Mouse (Mus musculus) lung, postnatal 0 days (tissue): ENCODE measurements around the gene Ddx18. TPM values are rescaled to one million over a fixed set of nuclear protein-coding genes. Genes with fewer than 3 reads are reported as not detected.

Source experiments
- ATAC-seq: fragments of 200-750 bp; cut with Nextera tagmentation; 2 replicates; pipeline ENCODE4 v1.8.0; 2017; ENCODE audit warnings: moderate library complexity
- DNase-seq: peaks from one replicate; pipeline ENCODE4 v3.0.0-alpha.2; 2016; ENCODE audit warnings: low spot score
- H3K27ac ChIP-seq: fragments of 300-500 bp; sonication (generic); 2 replicates; pipeline ENCODE4 v1.5.1; 2014; ENCODE audit warnings: antibody characterized with exemption, mild to moderate bottlenecking, low read length, mixed read lengths
- H3K27me3 ChIP-seq: fragments of 300-500 bp; sonication (generic); replicated peaks from 2 replicates; pipeline ENCODE4 v1.6.1; 2014; ENCODE audit warnings: low read length, mixed read lengths; ENCODE audit not compliant: insufficient read depth
- H3K36me3 ChIP-seq: fragments of 300-500 bp; sonication (generic); 2 replicates; pipeline ENCODE4 v1.6.1; 2014; ENCODE audit warnings: low read length, mixed read lengths; ENCODE audit not compliant: insufficient read depth
- H3K4me1 ChIP-seq: fragments of 300-500 bp; sonication (generic); 2 replicates; pipeline ENCODE4 v1.6.1; 2014; ENCODE audit warnings: antibody characterized with exemption, low read depth, low read length, mixed read lengths; ENCODE audit not compliant: insufficient read depth
- H3K4me2 ChIP-seq: fragments of 300-500 bp; sonication (generic); replicated peaks from 2 replicates; pipeline ENCODE4 v1.6.1; 2014; ENCODE audit warnings: low read depth, mild to moderate bottlenecking, low read length, moderate library complexity, mixed read lengths
- H3K4me3 ChIP-seq: fragments of 300-500 bp; sonication (generic); 2 replicates; pipeline ENCODE4 v1.5.1; 2014; ENCODE audit warnings: low read depth, low read length
- H3K9ac ChIP-seq: fragments of 300-500 bp; sonication (generic); replicated peaks from 2 replicates; pipeline ENCODE4 v1.6.1; 2014; ENCODE audit warnings: low read depth, mild to moderate bottlenecking
- H3K9me3 ChIP-seq: fragments of 300-500 bp; sonication (generic); 2 replicates; pipeline ENCODE4 v1.6.1; 2016; ENCODE audit warnings: low read length, mixed read lengths
- CTCF ChIP-seq: IDR thresholded peaks from 2 replicates; pipeline ENCODE4 v1.5.1; 2016; ENCODE audit warnings: antibody characterized with exemption, mild to moderate bottlenecking
- EP300 ChIP-seq: IDR thresholded peaks from 2 replicates; pipeline ENCODE4 v1.6.1; 2016; ENCODE audit warnings: antibody characterized with exemption, mild to moderate bottlenecking, control low read depth
- WGBS: fragments of 180-500 bp; shearing (Covaris S2); extraction: QIAGEN DNeasy Blood & Tissue Kit; methylation state at CpG from one replicate; pipeline ENCODE4 v1.1.7; 2014; 5-methylcytosine and 5-hydroxymethylcytosine counted together
- polyA plus RNA-seq: library from polyadenylated mRNA; unstranded; fragments of >200 nt; fragmentation: Nextera tagmentation; extraction: Ambion mirVana; gene quantifications from 2 replicates; pipeline ENCODE4 v1.2.1, GENCODE M21; 2015

The Ddx18 gene
- polyA plus RNA-seq, 1 experiment from 2014 or later, result 31.7 TPM

GRCm38 (mm10) chr1:121511186-121511585 lies 56.6 kb downstream of the Ddx18 start:
- TF ChIP-seq CTCF (no peak), EP300 (no peak)
- Histone ChIP-seq H3K4me1 (no peaks in the 10 kb centered on the region), H3K27ac (no peak overlapping the region), H3K4me2 (no peak overlapping the region), H3K4me3 (no peak overlapping the region), H3K9me3 (no peaks in the 10 kb centered on the region), H3K9ac (no peak overlapping the region), H3K36me3 (no peaks in the 10 kb centered on the region), H3K27me3 (no peaks in the 10 kb centered on the region)
- no peak for ATAC-seq
- WGBS, result 36% methylated on average over 2 of the region's 2 CpGs
- no peak for DNase-seq

DNA sequence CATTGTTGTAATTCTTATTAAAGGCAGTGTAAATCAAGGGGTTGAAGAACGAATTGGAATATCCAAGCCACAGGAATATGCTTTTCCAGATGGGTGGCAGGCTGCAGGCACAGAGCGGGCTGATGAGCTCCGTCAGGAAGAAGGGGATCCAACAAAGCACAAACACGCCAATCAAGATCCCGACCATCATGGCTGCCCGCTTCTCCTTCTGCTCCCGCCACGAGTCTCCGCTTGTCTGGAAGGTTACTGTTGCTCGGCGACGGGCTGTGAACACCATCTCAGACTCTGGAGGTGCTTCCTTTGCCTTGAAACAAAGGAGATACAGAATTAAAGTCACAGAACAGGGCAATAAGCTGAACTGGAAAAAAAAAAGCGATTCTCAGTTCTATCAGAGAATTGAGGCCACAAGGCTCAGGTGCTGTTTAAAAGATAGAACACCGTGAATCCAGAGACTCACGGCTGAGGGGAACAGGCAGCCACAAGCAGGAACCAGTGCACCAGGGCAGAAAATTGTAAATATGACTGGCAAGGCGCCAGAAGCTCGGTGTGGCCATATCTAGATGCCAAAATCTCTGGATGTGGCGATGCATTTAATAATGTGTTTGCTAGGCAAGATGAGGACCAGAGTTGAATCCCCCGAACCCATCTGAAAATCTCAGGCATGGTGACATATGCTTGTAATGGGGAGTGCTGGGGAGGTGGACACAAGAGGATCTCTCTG lies 57.2 kb downstream of the Ddx18 start:
- DNase-seq, result no peak
- no peak overlapping the region for H3K27ac ChIP-seq
- no peak overlapping the region for H3K4me2 ChIP-seq
- H3K4me1 ChIP-seq, result no peaks in the 10 kb centered on the region
- no peak overlapping the region for H3K4me3 ChIP-seq
- no peaks in the 10 kb centered on the region for H3K27me3 ChIP-seq
- no peak for ATAC-seq
- TF ChIP-seq CTCF (no peak), EP300 (no peak)
- WGBS, result 79% methylated on average over 19 of the region's 19 CpGs
- no peak overlapping the region for H3K9ac ChIP-seq
- no peaks in the 10 kb centered on the region for H3K36me3 ChIP-seq
- no peaks in the 10 kb centered on the region for H3K9me3 ChIP-seq

- H3K9ac ChIP-seq, result no peak overlapping the region
- TF ChIP-seq EP300, result no peak
- TF ChIP-seq CTCF, result no peak
Measured at GRCm38 (mm10) chr1:121508729-121509128, 59.1 kb downstream of the Ddx18 start.

More at GRCm38 (mm10) chr1:121508729-121509128, 59.1 kb downstream of the Ddx18 start:
- ATAC-seq (no peak), DNase-seq (no peak)
- Histone ChIP-seq H3K4me2 (no peak overlapping the region), H3K36me3 (no peaks in the 10 kb centered on the region), H3K27me3 (no peaks in the 10 kb centered on the region), H3K27ac (no peak overlapping the region), H3K9me3 (no peaks in the 10 kb centered on the region), H3K4me3 (no peak overlapping the region), H3K4me1 (no peaks in the 10 kb centered on the region)
- WGBS, result 86% methylated on average over 2 of the region's 2 CpGs

Other genes with a start within 250 kb of the Ddx18 start
- gene Insig2, start 235.4 kb downstream of the Ddx18 start, polyA plus RNA-seq, result 60.0 and 69.6 TPM in 2 replicates
- 3.4 and 4.7 TPM in 2 replicates for gene Ccdc93, start 136.9 kb downstream of the Ddx18 start, polyA plus RNA-seq
- gene Htr5b, start 39.5 kb downstream of the Ddx18 start, polyA plus RNA-seq, result not detected in 2 replicates